Mouse (Mus musculus): ENCODE data around the gene Prss29.

DNA sequence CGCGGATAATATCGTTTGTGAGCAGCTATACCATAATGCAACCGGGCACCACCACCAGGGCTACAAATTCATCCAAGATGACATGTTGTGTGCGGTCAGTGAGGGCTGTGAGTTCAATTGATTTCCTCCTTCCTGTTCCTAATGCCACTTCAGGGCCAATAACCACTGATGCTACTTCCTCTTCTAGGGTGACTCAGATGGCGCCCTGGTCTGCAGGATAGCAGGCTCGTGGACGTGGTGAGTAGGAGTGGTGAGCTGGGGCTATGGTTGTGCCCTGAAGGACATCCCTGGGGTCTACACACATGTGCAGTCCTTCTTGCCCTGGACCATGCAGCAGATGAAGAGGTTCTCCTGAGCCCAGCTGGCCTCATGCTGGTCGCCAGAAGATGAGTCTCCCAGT is 13.9 kb downstream of the Prss29 start:
- TF ChIP-seq CTCF (IDR thresholded peaks at IDR 0.05; ENCODE audit: low read depth): no peak
- no peak for TF ChIP-seq EP300 (IDR thresholded peaks at IDR 0.05; ENCODE audit: low read depth)
